ENCODE assay signal across 28 mouse cellular contexts in genomic region chr12:104747252-104747651, GRCm38 (mm10).
"Had no signal": no experiment of that assay in that cellular context is flagged by ENCODE, and none has a peak within 500 bp of the region (broad histone marks: within the 10 kb centered on the region; RNA-seq: fewer than 3 reads in every experiment).

No protein-coding gene starts in this region.

- H3K36me3 ChIP-seq: heart, embryonic 15.5 days; hindbrain, embryonic 12.5 days; hindbrain, embryonic 13.5 days; hindbrain, embryonic 15.5 days; intestine, embryonic 15.5 days had no signal

- H3K4me3 ChIP-seq: heart, embryonic 10.5 days; heart, embryonic 12.5 days; heart, embryonic 15.5 days; hindbrain, embryonic 10.5 days; hindbrain, embryonic 12.5 days; hindbrain, embryonic 13.5 days; hindbrain, embryonic 15.5 days; intestine, embryonic 15.5 days; kidney, embryonic 15.5 days; layer of hippocampus, adult 2 months; left cerebral cortex, adult 2 months had no signal

- H3K27ac ChIP-seq: heart, embryonic 10.5 days; heart, embryonic 15.5 days; hindbrain, embryonic 10.5 days; hindbrain, embryonic 12.5 days; hindbrain, embryonic 13.5 days; hindbrain, embryonic 14.5 days; hindbrain, embryonic 15.5 days; hindbrain, postnatal 0 days; intestine, embryonic 15.5 days; kidney, embryonic 15.5 days; kidney, postnatal 0 days; left cerebral cortex, adult 2 months had no signal

- H3K9me3 ChIP-seq: heart, embryonic 10.5 days; heart, embryonic 12.5 days; heart, embryonic 15.5 days; hindbrain, embryonic 10.5 days; hindbrain, embryonic 12.5 days; hindbrain, embryonic 13.5 days; hindbrain, embryonic 15.5 days; intestine, embryonic 15.5 days; kidney, embryonic 15.5 days had no signal

- DNase-seq: heart, postnatal 10 days; heart, postnatal 14 days; heart, postnatal 36 days; heart, postnatal 4 days; kidney, adult 18-20 months; kidney, postnatal 10 days; kidney, postnatal 14 days; kidney, postnatal 4 days; layer of hippocampus, adult 9-11 months; layer of hippocampus, postnatal 36 days had no signal

- H3K27me3 ChIP-seq: heart, embryonic 12.5 days; heart, embryonic 15.5 days; hindbrain, embryonic 12.5 days; hindbrain, embryonic 13.5 days; hindbrain, embryonic 15.5 days; intestine, embryonic 15.5 days; kidney, embryonic 15.5 days had no signal

- H3K9ac ChIP-seq: heart, embryonic 12.5 days; heart, embryonic 15.5 days; hindbrain, embryonic 12.5 days; hindbrain, embryonic 13.5 days; hindbrain, embryonic 14.5 days; hindbrain, embryonic 15.5 days; intestine, embryonic 15.5 days; kidney, embryonic 15.5 days had no signal

- ATAC-seq: hindbrain, embryonic 16.5 days; hindbrain, postnatal 0 days; inflammation-experienced regulatory T-cells, adult 6 months; intestine, embryonic 15.5 days; intestine, embryonic 16.5 days; intestine, postnatal 0 days had no signal

- H3K4me2 ChIP-seq: heart, embryonic 12.5 days; heart, embryonic 15.5 days; hindbrain, embryonic 12.5 days; hindbrain, embryonic 13.5 days; hindbrain, embryonic 14.5 days; hindbrain, embryonic 15.5 days; intestine, embryonic 15.5 days; kidney, embryonic 15.5 days had no signal
